ENCODE assay signal across 18 mouse cellular contexts in the genomic region with DNA sequence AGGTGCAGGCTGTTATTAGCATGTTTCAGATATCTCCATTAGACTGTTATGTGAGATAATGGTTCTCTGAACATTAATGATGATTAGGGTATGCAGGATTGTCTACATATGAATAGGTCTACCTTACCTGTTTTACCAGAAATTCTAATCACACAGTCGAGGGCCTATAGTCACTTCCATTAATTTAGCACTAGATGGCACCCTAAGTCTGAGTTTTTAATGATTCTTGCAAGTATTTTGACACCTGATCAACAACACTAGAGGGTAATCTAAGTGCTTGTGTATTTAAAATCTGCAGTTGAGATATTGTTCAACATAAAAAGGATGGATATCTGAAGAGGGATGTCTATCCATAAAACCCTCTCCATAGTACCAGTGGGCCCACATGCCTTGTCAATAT.
DNase-seq lines count a peak whose midpoint lies in the region; ATAC-seq and TF ChIP-seq lines count a peak whose summit lies in the region.
"Had no signal": no experiment of that assay in that cellular context is flagged by ENCODE, and none has a peak within 500 bp of the region (broad histone marks: within the 10 kb centered on the region; RNA-seq: fewer than 3 reads in every experiment).

No protein-coding gene starts in this region.

- peak; percentile 31 for DNase-seq in forebrain, embryonic 14.5 days (ENCODE audit: low spot score)
- no peak for DNase-seq in left cerebral cortex, adult 2 months (ENCODE audit: extremely low spot score in 1 of 2, low spot score in 2 of 2)
- DNase-seq in left cerebral cortex, postnatal 10 days (ENCODE audit: extremely low spot score in 1 of 2, low spot score in 2 of 2): no peak
- peak; percentile 69 for DNase-seq in MEL (ENCODE audit: low read depth, low spot score)
- peak; percentile 2 for DNase-seq in embryo, embryonic 9.5 days (ENCODE audit: extremely low spot score)
- DNase-seq in gastrocnemius, adult 18-20 months (ENCODE audit: low spot score): no peak
- no peak for DNase-seq in gastrocnemius, postnatal 25 days
- DNase-seq: B cell, adult 2 months; cerebellum, adult 2 months; thymus, adult 18-20 months had no signal

- H3K36me3 ChIP-seq in forebrain, embryonic 14.5 days (ENCODE audit: control insufficient read depth, insufficient read depth, low read length): no peaks in the 10 kb centered on the region
- no peaks in the 10 kb centered on the region for H3K36me3 ChIP-seq in forebrain, embryonic 12.5 days (replicated peaks)
- H3K36me3 ChIP-seq in MEL (ENCODE audit: control insufficient read depth in 1 of 2, insufficient read depth in 2 of 2, low read length in 2 of 2): no peaks in the 10 kb centered on the region
- H3K36me3 ChIP-seq: embryonic facial prominence, embryonic 12.5 days; heart, embryonic 15.5 days; neural tube, embryonic 15.5 days had no signal

- H3K4me2 ChIP-seq in forebrain, embryonic 14.5 days (ENCODE audit: low read length): no peak overlapping the region
- H3K4me2 ChIP-seq in forebrain, embryonic 12.5 days: no peak overlapping the region
- H3K4me2 ChIP-seq: embryonic facial prominence, embryonic 12.5 days; forebrain, embryonic 13.5 days; heart, embryonic 15.5 days; neural tube, embryonic 15.5 days had no signal

- no peaks in the 10 kb centered on the region for H3K4me1 ChIP-seq in forebrain, embryonic 14.5 days (ENCODE audit: control insufficient read depth, insufficient read depth, low read length)
- H3K4me1 ChIP-seq in forebrain, embryonic 12.5 days: no peaks in the 10 kb centered on the region
- no peaks in the 10 kb centered on the region for H3K4me1 ChIP-seq in MEL (ENCODE audit: control insufficient read depth in 1 of 2, insufficient read depth in 2 of 2, low read length in 2 of 2)
- H3K4me1 ChIP-seq: embryonic facial prominence, embryonic 12.5 days; forebrain, embryonic 13.5 days; heart, embryonic 15.5 days; neural tube, embryonic 15.5 days had no signal

- ATAC-seq in forebrain, embryonic 14.5 days: no peak
- no peak for ATAC-seq in forebrain, embryonic 12.5 days (ENCODE audit: low FRiP score)
- ATAC-seq: forebrain, embryonic 13.5 days; intestine, embryonic 16.5 days had no signal

- H3K27ac ChIP-seq in forebrain, embryonic 14.5 days (ENCODE audit: low read depth, low read length): no peak overlapping the region
- H3K27ac ChIP-seq in forebrain, embryonic 12.5 days: no peak overlapping the region
- H3K27ac ChIP-seq in left cerebral cortex, adult 2 months: no peak overlapping the region
- H3K27ac ChIP-seq in MEL (ENCODE audit: control insufficient read depth, low read depth, low read length): no peak overlapping the region
- H3K27ac ChIP-seq: embryonic facial prominence, embryonic 12.5 days; forebrain, embryonic 13.5 days; heart, embryonic 15.5 days; liver, embryonic 14.5 days; macrophage; neural tube, embryonic 15.5 days had no signal

- TF ChIP-seq CTCF in left cerebral cortex, adult 2 months (IDR thresholded peaks at IDR 0.05): peak; percentile 37
- TF ChIP-seq CTCF in MEL (IDR thresholded peaks at IDR 0.05 in 2 of 3, conservative IDR thresholded peaks at IDR 0.05 in 1 of 3; ENCODE audit: control insufficient read depth in 1 of 3, insufficient read depth in 1 of 3, low read depth in 2 of 3, low read length in 3 of 3, poor library complexity in 1 of 3, severe bottlenecking in 1 of 3): peak in 2 of 3 experiments; percentile 12 to 81; a peak in 2 of 6 replicates

- WGBS in forebrain, embryonic 14.5 days: 10% methylated on average over 1 of the region's 1 CpGs
- 24% methylated on average over 1 of the region's 1 CpGs for WGBS in forebrain, embryonic 12.5 days

- no peak overlapping the region for H3K9ac ChIP-seq in forebrain, embryonic 14.5 days (ENCODE audit: low read length)
- H3K9ac ChIP-seq in forebrain, embryonic 12.5 days: no peak overlapping the region
- H3K9ac ChIP-seq in MEL (ENCODE audit: control insufficient read depth, low read depth, low read length, poor library complexity, severe bottlenecking): no peak overlapping the region
- H3K9ac ChIP-seq: embryonic facial prominence, embryonic 12.5 days; forebrain, embryonic 13.5 days; heart, embryonic 15.5 days; liver, embryonic 14.5 days; neural tube, embryonic 15.5 days had no signal

- TF ChIP-seq EP300 in MEL (IDR thresholded peaks at IDR 0.05; ENCODE audit: low read depth in 1 of 2, low read length in 2 of 2): no peak

- no peaks in the 10 kb centered on the region for H3K79me2 ChIP-seq in MEL (ENCODE audit: control insufficient read depth, insufficient read depth, low read length, poor library complexity)

- no peak overlapping the region for H3K4me3 ChIP-seq in forebrain, embryonic 14.5 days (ENCODE audit: low read depth, low read length)
- no peak overlapping the region for H3K4me3 ChIP-seq in forebrain, embryonic 12.5 days (replicated peaks)
- H3K4me3 ChIP-seq in left cerebral cortex, adult 2 months: no peak overlapping the region
- no peak overlapping the region for H3K4me3 ChIP-seq in MEL (ENCODE audit: control insufficient read depth in 1 of 2, insufficient read depth in 1 of 2, low read depth in 2 of 2, low read length in 2 of 2)
- H3K4me3 ChIP-seq: embryonic facial prominence, embryonic 12.5 days; forebrain, embryonic 13.5 days; heart, embryonic 15.5 days; neural tube, embryonic 15.5 days had no signal

- no peaks in the 10 kb centered on the region for H3K27me3 ChIP-seq in forebrain, embryonic 14.5 days (replicated peaks; ENCODE audit: control insufficient read depth, insufficient read depth, low read length)
- H3K27me3 ChIP-seq in forebrain, embryonic 12.5 days: no peaks in the 10 kb centered on the region
- H3K27me3 ChIP-seq in MEL (ENCODE audit: control insufficient read depth in 1 of 2, insufficient read depth in 2 of 2, low read length in 2 of 2): no peaks in the 10 kb centered on the region
- H3K27me3 ChIP-seq: embryonic facial prominence, embryonic 12.5 days; forebrain, embryonic 13.5 days; heart, embryonic 15.5 days; neural tube, embryonic 15.5 days had no signal

- H3K9me3 ChIP-seq in forebrain, embryonic 14.5 days (replicated peaks; ENCODE audit: control insufficient read depth, low read length): no peaks in the 10 kb centered on the region
- H3K9me3 ChIP-seq in forebrain, embryonic 12.5 days: no peaks in the 10 kb centered on the region
- H3K9me3 ChIP-seq in MEL (replicated peaks; ENCODE audit: insufficient read depth, low read length): no peaks in the 10 kb centered on the region
- H3K9me3 ChIP-seq: embryonic facial prominence, embryonic 12.5 days; forebrain, embryonic 13.5 days; heart, embryonic 15.5 days; neural tube, embryonic 15.5 days had no signal

- peak; percentile 94 for TF ChIP-seq RAD21 in MEL (IDR thresholded peaks at IDR 0.05; ENCODE audit: low read depth, low read length)

- TF ChIP-seq POLR2A in MEL (IDR thresholded peaks at IDR 0.05; ENCODE audit: control insufficient read depth in 1 of 2, insufficient read depth in 1 of 2, low read depth in 1 of 2, low read length in 2 of 2, poor library complexity in 1 of 2): no peak

- intact Hi-C loops in left cerebral cortex, adult 2 months (cut with DNase I): no loop called here
- intact Hi-C loops in left cerebral cortex, postnatal 10 days (cut with DNase I): no loop called here

TF ChIP-seq in MEL, 35 proteins besides CTCF, POLR2A, EP300 and RAD21:
- TF ChIP-seq ZC3H11A (IDR thresholded peaks at IDR 0.05; ENCODE audit: low read depth, low read length): peak; percentile 80
- TF ChIP-seq BHLHE40 (IDR thresholded peaks at IDR 0.05; ENCODE audit: borderline replicate concordance, low read depth, low read length): no peak
- no peak for TF ChIP-seq MEF2A (IDR thresholded peaks at IDR 0.05; ENCODE audit: extremely low read depth, insufficient replicate concordance, low read depth, low read length, poor library complexity, severe bottlenecking)
- peak; percentile 94 for TF ChIP-seq SMC3 (IDR thresholded peaks at IDR 0.05; ENCODE audit: low read depth, low read length)
TF ChIP-seq in MEL: peak in this region for 2.

Comparison
In these comparisons a context has a peak if more than half of its experiments do, and no peak if none do; other contexts are left out.
1. DNase-seq: peak in forebrain, embryonic 14.5 days (single experiment), MEL (single experiment) and embryo, embryonic 9.5 days (single experiment); none in left cerebral cortex, adult 2 months (0 of 2), left cerebral cortex, postnatal 10 days (0 of 2), gastrocnemius, adult 18-20 months (single experiment) and gastrocnemius, postnatal 25 days (single experiment).